Mouse (Mus musculus) kidney, postnatal 36 days (tissue): Measurements from ENCODE around the gene Nat8f1.
"Not testable (repeated sequence)": the region's sequence is repeated elsewhere in the genome, so short reads cannot be mapped to it uniquely, and the experiment has no call there.

Experiments used
- DNase-seq, 2 experiments: peaks; one replicate each; pipeline ENCODE4 v3.0.0; 2021 to 2022; ENCODE audit warnings: mixed read lengths in 2 of 2

The Nat8f1 gene

GRCm38 (mm10) chr6:85906911-85907351 lies 8.6 kb downstream of the Nat8f1 start:
- peak; percentile 49 to 51 for DNase-seq

- peak; percentile 82 to 90 for DNase-seq
Measured at GRCm38 (mm10) chr6:85904642-85905061, 10.8 kb downstream of the Nat8f1 start, which contains the start of gene Nat8f4. Gene Nat8f4 (minus strand): TSS chr6:85904884.

GRCm38 (mm10) chr6:85902303-85902702 lies 13.2 kb downstream of the Nat8f1 start:
- no peak for DNase-seq

- DNase-seq: not testable (repeated sequence)
Measured at GRCm38 (mm10) chr6:85898596-85899475, 16.7 kb downstream of the Nat8f1 start.

GRCm38 (mm10) chr6:85895061-85895648 lies 20.3 kb downstream of the Nat8f1 start:
- peak in 1 of 2 experiments; percentile 67 for DNase-seq

- no peak for DNase-seq
Measured at GRCm38 (mm10) chr6:85888961-85889360, 26.5 kb downstream of the Nat8f1 start.

- DNase-seq: no peak
Measured at GRCm38 (mm10) chr6:85884311-85884710, 31.2 kb downstream of the Nat8f1 start.

GRCm38 (mm10) chr6:85883246-85883645 lies 32.2 kb downstream of the Nat8f1 start:
- DNase-seq: not testable (repeated sequence)

GRCm38 (mm10) chr6:85869006-85869405 lies 46.5 kb downstream of the Nat8f1 start, which contains the start of gene Nat8f2:
Gene Nat8f2 (minus strand): TSS chr6:85869158.
- DNase-seq: peak; percentile 66 to 80

- peak; percentile 23 to 40 for DNase-seq
Measured at GRCm38 (mm10) chr6:85867726-85868690, 47.5 kb downstream of the Nat8f1 start.

- not testable (repeated sequence) for DNase-seq
Measured at GRCm38 (mm10) chr6:85866995-85867394, 48.5 kb downstream of the Nat8f1 start.

GRCm38 (mm10) chr6:85866166-85866565 lies 49.3 kb downstream of the Nat8f1 start:
- DNase-seq: not testable (repeated sequence)

- DNase-seq: peak; percentile 75 to 81
Measured at GRCm38 (mm10) chr6:85864900-85865639, 50.4 kb downstream of the Nat8f1 start.

- no peak for DNase-seq
Measured at GRCm38 (mm10) chr6:85863840-85864239, 51.6 kb downstream of the Nat8f1 start.

GRCm38 (mm10) chr6:85863136-85863535 lies 52.4 kb downstream of the Nat8f1 start:
- no peak for DNase-seq

- DNase-seq: peak; percentile 66 to 69
Measured at GRCm38 (mm10) chr6:85862565-85862964, 52.9 kb downstream of the Nat8f1 start.

GRCm38 (mm10) chr6:85861247-85861646 lies 54.2 kb downstream of the Nat8f1 start:
- peak in 1 of 2 experiments; percentile 45 for DNase-seq
